Mouse (Mus musculus) 3T3-L1 (cell line): Measurements from ENCODE around the gene Chaf1b.

Experiments used
- DNase-seq: peaks from one replicate; pipeline ENCODE4 v3.0.0-alpha.2; 2015; ENCODE audit warnings: low read depth, low spot score

The Chaf1b gene

GRCm38 (mm10) chr16:93883423-93884085, at the start of gene Chaf1b:
Chaf1b (plus strand) TSS chr16:93883901.
- DNase-seq: peak; percentile 99

- DNase-seq: peak; percentile 68
These were observed 49.6 kb upstream of the Chaf1b start for GRCm38 (mm10) chr16:93834076-93834475.

- no peak for DNase-seq
These were observed 44.7 kb upstream of the Chaf1b start for GRCm38 (mm10) chr16:93839049-93839448.

GRCm38 (mm10) chr16:93850527-93850926, 33.2 kb upstream of the Chaf1b start:
- peak; percentile 15 for DNase-seq

GRCm38 (mm10) chr16:93859967-93860366, 23.7 kb upstream of the Chaf1b start:
- DNase-seq: no peak

- DNase-seq: no peak
These were observed 23.0 kb upstream of the Chaf1b start for GRCm38 (mm10) chr16:93860686-93861085.

- DNase-seq: no peak
These were observed 8.9 kb upstream of the Chaf1b start for GRCm38 (mm10) chr16:93874841-93875240.

GRCm38 (mm10) chr16:93877612-93878380, 5.9 kb upstream of the Chaf1b start:
- DNase-seq: peak; percentile 13

GRCm38 (mm10) chr16:93884086-93884721, 503 bp downstream of the Chaf1b start:
- DNase-seq: peak; percentile 62

GRCm38 (mm10) chr16:93884722-93885113, 1.0 kb downstream of the Chaf1b start:
- peak; percentile 10 for DNase-seq

GRCm38 (mm10) chr16:93888481-93888880, 4.8 kb downstream of the Chaf1b start:
- DNase-seq: no peak

GRCm38 (mm10) chr16:93890948-93891604, 7.4 kb downstream of the Chaf1b start:
- DNase-seq: peak; percentile 27

GRCm38 (mm10) chr16:93893285-93893684, 9.6 kb downstream of the Chaf1b start:
- no peak for DNase-seq

GRCm38 (mm10) chr16:93903027-93903426, 19.3 kb downstream of the Chaf1b start:
- DNase-seq: peak; percentile 51

- peak; percentile 83 for DNase-seq
These were observed 22.7 kb downstream of the Chaf1b start for GRCm38 (mm10) chr16:93906156-93907014.

GRCm38 (mm10) chr16:93907761-93908160, 24.1 kb downstream of the Chaf1b start:
- no peak for DNase-seq

GRCm38 (mm10) chr16:93908196-93908595, 24.5 kb downstream of the Chaf1b start:
- DNase-seq: no peak

GRCm38 (mm10) chr16:93909936-93910335, 26.2 kb downstream of the Chaf1b start:
- DNase-seq: no peak

- no peak for DNase-seq
These were observed 27.3 kb downstream of the Chaf1b start for GRCm38 (mm10) chr16:93910735-93911665.

- peak; percentile 97 for DNase-seq
These were observed 28.5 kb downstream of the Chaf1b start for GRCm38 (mm10) chr16:93912158-93912557.
